Mouse (Mus musculus): ENCODE measurements around the gene Lactbl1. TPM values are rescaled to one million over a fixed set of nuclear protein-coding genes. Genes with fewer than 3 reads are reported as not detected.

The Lactbl1 gene
- total RNA-seq, 1 experiment: not detected

DNA sequence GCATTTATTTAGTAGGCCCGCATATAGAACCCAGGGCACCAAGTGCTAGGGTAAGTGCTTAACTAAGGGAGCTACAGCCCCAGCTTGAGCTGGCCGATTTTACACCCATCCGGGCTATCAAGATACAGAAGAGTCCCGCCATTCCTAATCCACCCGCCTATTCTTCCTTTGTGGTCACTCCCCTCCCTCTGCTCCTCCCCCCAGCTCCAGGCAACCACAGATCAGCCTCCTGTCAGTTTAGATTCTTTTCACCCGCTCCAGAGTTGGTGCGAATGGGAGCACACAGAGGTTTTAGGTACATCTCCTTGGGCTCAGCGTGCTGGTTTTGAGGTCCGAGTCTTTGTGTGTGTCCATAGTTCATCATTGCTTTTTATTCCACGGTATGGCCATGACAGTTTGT, 16.5 kb downstream of the Lactbl1 start:
- Histone ChIP-seq H3K27ac (ENCODE audit: insufficient read depth, low read depth, low read length, poor library complexity, severe bottlenecking) (no peak overlapping the region), H3K36me3 (ENCODE audit: control insufficient read depth, insufficient read depth, low read length, poor library complexity, severe bottlenecking) (no peaks in the 10 kb centered on the region), H3K4me3 (ENCODE audit: insufficient read depth in 1 of 2, low read depth in 1 of 2, low read length in 2 of 2, poor library complexity in 1 of 2, severe bottlenecking in 1 of 2) (0 out of 4 replicates have a peak overlapping the region, but pooled peaks of 1 of the 2 experiments have one; percentile 3), H3K9ac (ENCODE audit: insufficient read depth, low read depth, low read length, poor library complexity, severe bottlenecking) (no peak overlapping the region), H3K9me3 (ENCODE audit: control insufficient read depth, insufficient read depth, low read depth, low read length) (no peaks in the 10 kb centered on the region), H3K4me1 (ENCODE audit: control insufficient read depth in 2 of 2, insufficient read depth in 2 of 2, low read length in 2 of 2, poor library complexity in 1 of 2) (peaks cover 0 to 6% of the 10 kb centered on the region in 2 experiments; a peak in 2 of 4 replicates)
- in situ Hi-C loops (cut with MboI; ENCODE audit: low sequenced_read_pairs in 2 of 2, unreplicated experiment in 2 of 2): no loop called here
- peak; percentile 58 for DNase-seq (ENCODE audit: low read depth, low spot score)
- no peak for TF ChIP-seq ZNF384 (IDR thresholded peaks at IDR 0.05; ENCODE audit: low read depth, low read length)
- no peak for TF ChIP-seq HCFC1 (IDR thresholded peaks at IDR 0.05; ENCODE audit: borderline replicate concordance, insufficient read depth, low read length)

DNA sequence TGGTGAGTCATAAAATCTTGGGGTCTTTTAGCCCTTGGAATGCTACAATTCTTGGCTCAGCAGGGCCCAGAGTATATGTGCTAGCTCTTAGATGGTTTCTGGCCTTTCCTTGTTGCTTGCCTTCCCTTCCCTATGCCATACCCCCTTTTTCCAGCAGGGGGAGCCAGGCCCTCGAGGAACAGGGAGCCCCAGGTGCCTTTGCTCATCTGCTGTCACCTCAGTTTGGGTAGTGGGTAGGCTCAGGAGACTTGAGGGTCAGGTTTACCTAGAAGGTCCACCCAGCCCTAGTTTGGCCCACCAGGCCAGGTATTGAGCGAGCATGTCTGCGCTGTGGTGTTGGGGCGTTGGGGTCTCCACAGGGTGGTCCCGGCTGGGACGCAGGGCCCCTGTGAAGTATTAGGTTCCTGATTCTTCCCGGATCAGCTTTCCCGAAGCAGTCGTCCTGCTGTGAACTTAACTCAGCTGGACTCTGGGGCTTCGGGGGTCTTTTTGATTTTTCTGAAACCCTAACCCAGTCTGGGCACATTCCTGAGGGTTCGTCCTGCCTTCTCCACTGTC, 26.6 kb downstream of the Lactbl1 start:
- peak; percentile 71 for DNase-seq (ENCODE audit: low read depth, low spot score)
- no peak overlapping the region for H3K4me3 ChIP-seq (ENCODE audit: insufficient read depth in 1 of 2, low read depth in 1 of 2, low read length in 2 of 2, poor library complexity in 1 of 2, severe bottlenecking in 1 of 2)
- no peak overlapping the region for H3K27ac ChIP-seq (ENCODE audit: insufficient read depth, low read depth, low read length, poor library complexity, severe bottlenecking)
- H3K9me3 ChIP-seq (ENCODE audit: control insufficient read depth, insufficient read depth, low read depth, low read length): no peaks in the 10 kb centered on the region
- no peak overlapping the region for H3K9ac ChIP-seq (ENCODE audit: insufficient read depth, low read depth, low read length, poor library complexity, severe bottlenecking)
- peaks cover 0 to 3% of the 10 kb centered on the region in 2 experiments; a peak in 1 of 4 replicates for H3K4me1 ChIP-seq (ENCODE audit: control insufficient read depth in 2 of 2, insufficient read depth in 2 of 2, low read length in 2 of 2, poor library complexity in 1 of 2)
- in situ Hi-C loops (cut with MboI; ENCODE audit: low sequenced_read_pairs in 2 of 2, unreplicated experiment in 2 of 2): no loop called here
- H3K36me3 ChIP-seq (ENCODE audit: control insufficient read depth, insufficient read depth, low read length, poor library complexity, severe bottlenecking): no peaks in the 10 kb centered on the region
- TF ChIP-seq MAFK (IDR thresholded peaks at IDR 0.05; ENCODE audit: insufficient read depth, low read depth, low read length) (no peak), ZC3H11A (IDR thresholded peaks at IDR 0.05; ENCODE audit: borderline replicate concordance, low read depth, low read length) (peak; percentile 84; the same call in 1 of the 2 replicates), ZNF384 (IDR thresholded peaks at IDR 0.05; ENCODE audit: low read depth, low read length) (no peak), HCFC1 (IDR thresholded peaks at IDR 0.05; ENCODE audit: borderline replicate concordance, insufficient read depth, low read length) (no peak), CHD2 (IDR thresholded peaks at IDR 0.05; ENCODE audit: low read depth, low read length) (no peak)

DNA sequence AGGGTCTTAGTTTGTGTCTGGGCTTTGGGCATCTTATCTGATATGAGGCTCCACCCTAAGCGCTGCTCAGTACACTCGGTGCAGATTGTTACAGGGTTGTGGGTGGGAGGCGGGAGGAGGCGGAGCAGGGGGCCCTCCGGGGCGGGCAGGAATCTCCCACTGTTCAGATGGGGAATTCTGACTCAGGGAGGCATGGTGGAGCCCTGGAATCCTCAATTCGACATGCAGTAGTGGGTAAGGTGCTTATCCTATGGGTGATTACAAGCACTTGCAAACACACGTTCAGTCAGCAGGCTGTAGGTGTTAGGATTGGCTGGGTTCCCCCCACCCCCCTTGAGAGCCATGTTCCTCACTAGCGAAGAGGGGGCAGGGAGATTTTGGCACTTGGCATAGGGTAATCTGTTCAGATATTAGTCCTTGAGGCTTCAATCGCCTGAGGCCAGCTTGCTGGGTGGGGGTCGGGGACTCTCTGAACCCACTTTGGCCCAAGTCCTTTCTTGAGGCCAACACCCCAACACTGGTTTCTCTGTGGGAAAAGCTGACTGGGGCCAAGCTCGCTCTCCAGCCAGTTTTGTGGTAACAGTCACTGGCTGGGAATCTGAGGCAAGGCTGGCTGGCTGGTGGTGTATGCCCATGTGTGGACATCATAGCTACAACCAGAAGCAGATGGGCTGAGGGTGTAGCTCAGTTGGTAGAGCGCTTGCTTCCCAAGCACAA, 27.2 kb downstream of the Lactbl1 start:
- H3K9me3 ChIP-seq (ENCODE audit: control insufficient read depth, insufficient read depth, low read depth, low read length): no peaks in the 10 kb centered on the region
- no peak overlapping the region for H3K4me3 ChIP-seq (ENCODE audit: insufficient read depth in 1 of 2, low read depth in 1 of 2, low read length in 2 of 2, poor library complexity in 1 of 2, severe bottlenecking in 1 of 2)
- no peak for DNase-seq (ENCODE audit: low read depth, low spot score)
- no peaks in the 10 kb centered on the region for H3K36me3 ChIP-seq (ENCODE audit: control insufficient read depth, insufficient read depth, low read length, poor library complexity, severe bottlenecking)
- TF ChIP-seq ZNF384 (IDR thresholded peaks at IDR 0.05; ENCODE audit: low read depth, low read length) (no peak), HCFC1 (IDR thresholded peaks at IDR 0.05; ENCODE audit: borderline replicate concordance, insufficient read depth, low read length) (no peak), MAFK (IDR thresholded peaks at IDR 0.05; ENCODE audit: insufficient read depth, low read depth, low read length) (no peak), CHD2 (IDR thresholded peaks at IDR 0.05; ENCODE audit: low read depth, low read length) (no peak), ZC3H11A (IDR thresholded peaks at IDR 0.05; ENCODE audit: borderline replicate concordance, low read depth, low read length) (no peak)
- no peak overlapping the region for H3K9ac ChIP-seq (ENCODE audit: insufficient read depth, low read depth, low read length, poor library complexity, severe bottlenecking)
- in situ Hi-C loops (cut with MboI; ENCODE audit: low sequenced_read_pairs in 2 of 2, unreplicated experiment in 2 of 2): loop anchor here (10.0 to 25.0 kb wide), 2 partner anchors 225 to 413 kb away; no protein-coding TSS in a partner anchor
- H3K27ac ChIP-seq (ENCODE audit: insufficient read depth, low read depth, low read length, poor library complexity, severe bottlenecking): no peak overlapping the region
- peaks cover 0 to 2% of the 10 kb centered on the region in 2 experiments; a peak in 1 of 4 replicates for H3K4me1 ChIP-seq (ENCODE audit: control insufficient read depth in 2 of 2, insufficient read depth in 2 of 2, low read length in 2 of 2, poor library complexity in 1 of 2)

DNA sequence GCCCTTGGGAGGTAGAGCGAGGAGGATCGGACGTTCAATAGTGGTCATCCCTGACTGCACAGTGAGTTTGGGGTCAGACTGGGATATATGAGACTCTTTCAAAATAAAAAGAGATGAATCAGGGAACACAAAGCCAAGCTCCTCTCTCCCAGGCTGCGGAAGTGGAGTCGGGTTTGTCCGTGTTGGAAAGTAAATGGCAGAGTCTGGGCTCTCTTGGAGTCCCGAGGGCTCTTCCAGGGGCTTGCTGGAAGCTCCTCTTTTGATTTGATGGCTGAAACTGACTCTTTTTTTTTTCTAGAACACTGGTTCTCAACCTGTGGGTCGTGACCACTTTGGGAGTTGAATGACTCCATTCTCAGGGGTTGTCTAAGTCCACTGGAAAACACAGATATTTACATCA, 27.8 kb downstream of the Lactbl1 start:
- DNase-seq (ENCODE audit: low read depth, low spot score): no peak
- Histone ChIP-seq H3K27ac (ENCODE audit: insufficient read depth, low read depth, low read length, poor library complexity, severe bottlenecking) (no peak overlapping the region), H3K36me3 (ENCODE audit: control insufficient read depth, insufficient read depth, low read length, poor library complexity, severe bottlenecking) (no peaks in the 10 kb centered on the region), H3K9ac (ENCODE audit: insufficient read depth, low read depth, low read length, poor library complexity, severe bottlenecking) (no peak overlapping the region), H3K4me1 (ENCODE audit: control insufficient read depth in 2 of 2, insufficient read depth in 2 of 2, low read length in 2 of 2, poor library complexity in 1 of 2) (peaks cover 0 to 2% of the 10 kb centered on the region in 2 experiments; a peak in 1 of 4 replicates), H3K4me3 (ENCODE audit: insufficient read depth in 1 of 2, low read depth in 1 of 2, low read length in 2 of 2, poor library complexity in 1 of 2, severe bottlenecking in 1 of 2) (no peak overlapping the region), H3K9me3 (ENCODE audit: control insufficient read depth, insufficient read depth, low read depth, low read length) (no peaks in the 10 kb centered on the region)
- in situ Hi-C loops (cut with MboI; ENCODE audit: low sequenced_read_pairs in 2 of 2, unreplicated experiment in 2 of 2): loop anchor here (10.0 to 25.0 kb wide), 2 partner anchors 225 to 412 kb away; no protein-coding TSS in a partner anchor
- TF ChIP-seq MAFK (IDR thresholded peaks at IDR 0.05; ENCODE audit: insufficient read depth, low read depth, low read length): no peak
- no peak for TF ChIP-seq HCFC1 (IDR thresholded peaks at IDR 0.05; ENCODE audit: borderline replicate concordance, insufficient read depth, low read length)
- TF ChIP-seq CHD2 (IDR thresholded peaks at IDR 0.05; ENCODE audit: low read depth, low read length): no peak
- no peak for TF ChIP-seq ZC3H11A (IDR thresholded peaks at IDR 0.05; ENCODE audit: borderline replicate concordance, low read depth, low read length)
- TF ChIP-seq ZNF384 (IDR thresholded peaks at IDR 0.05; ENCODE audit: low read depth, low read length): no peak

All from ES-E14 (cell line).